Mouse (Mus musculus): Measurements from ENCODE around the gene Thumpd1. TPM values are rescaled to one million over a fixed set of nuclear protein-coding genes. Genes with fewer than 3 reads are reported as not detected.

Gene Thumpd1
- polyA plus RNA-seq, 2 experiments = 43.6 to 76.5 TPM

DNA sequence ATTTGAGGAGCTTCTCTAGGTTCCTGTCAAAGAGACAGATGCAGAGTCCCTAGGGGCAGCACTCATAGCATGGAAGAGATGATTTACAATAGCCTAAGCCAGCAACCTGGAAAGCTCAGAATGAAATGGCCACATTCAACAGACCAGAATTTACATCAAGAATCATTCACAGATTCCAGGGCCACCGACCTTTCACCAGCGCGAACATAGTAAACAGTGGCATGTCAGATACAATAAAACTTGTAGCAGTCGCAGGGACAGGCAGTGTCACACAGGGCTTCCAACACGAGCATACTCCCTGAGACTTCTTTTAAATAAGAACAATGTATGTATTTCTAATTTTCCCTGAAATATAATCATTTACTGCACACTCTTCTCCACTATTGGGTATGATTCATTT is 50.2 kb downstream of the Thumpd1 start:
- Histone ChIP-seq H3K9me3 (ENCODE audit: control insufficient read depth, low read length) (no peaks in the 10 kb centered on the region), H3K4me3 (replicated peaks; ENCODE audit: low read length) (no peak overlapping the region), H3K4me2 (replicated peaks; ENCODE audit: low read depth, low read length, severe bottlenecking) (no peak overlapping the region), H3K9ac (ENCODE audit: low read depth, low read length, severe bottlenecking) (no peak overlapping the region), H3K27ac (replicated peaks; ENCODE audit: low read depth, low read length) (no peak overlapping the region), H3K4me1 (ENCODE audit: control insufficient read depth, insufficient read depth, low read length) (no peaks in the 10 kb centered on the region), H3K27me3 (ENCODE audit: control insufficient read depth, insufficient read depth, low read length) (no peaks in the 10 kb centered on the region), H3K36me3 (ENCODE audit: control insufficient read depth, insufficient read depth, low read length) (no peaks in the 10 kb centered on the region)
- DNase-seq (ENCODE audit: low spot score) (no peak), ATAC-seq (ENCODE audit: low FRiP score, low read depth) (no peak)
- 72% methylated on average over 5 of the region's 5 CpGs for WGBS
- no peak for TF ChIP-seq POLR2A (IDR thresholded peaks at IDR 0.05; ENCODE audit: borderline replicate concordance, extremely low read depth, insufficient read depth, insufficient read length)

DNA sequence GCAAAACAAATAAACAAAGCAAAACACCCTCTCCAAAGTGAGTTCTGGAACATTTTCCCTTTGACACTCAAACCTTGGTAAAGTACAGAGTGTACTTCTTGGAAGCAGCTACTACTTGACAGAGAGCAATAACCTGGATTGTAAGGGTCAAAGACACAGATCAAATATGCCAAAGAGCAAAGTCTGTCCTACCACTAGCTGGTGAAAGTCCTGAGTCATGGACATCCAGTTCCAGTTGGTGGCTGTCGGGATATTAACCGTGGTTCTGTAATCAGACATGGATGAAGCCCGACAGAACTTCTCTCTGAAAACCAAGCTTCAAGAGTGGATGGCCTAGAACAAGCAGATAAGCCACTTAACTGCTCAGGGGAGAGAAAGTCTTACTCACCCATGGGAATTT is 52.7 kb downstream of the Thumpd1 start:
- Histone ChIP-seq H3K27me3 (ENCODE audit: control insufficient read depth, insufficient read depth, low read length) (no peaks in the 10 kb centered on the region), H3K9ac (ENCODE audit: low read depth, low read length, severe bottlenecking) (no peak overlapping the region), H3K4me2 (replicated peaks; ENCODE audit: low read depth, low read length, severe bottlenecking) (no peak overlapping the region), H3K9me3 (ENCODE audit: control insufficient read depth, low read length) (no peaks in the 10 kb centered on the region), H3K4me3 (replicated peaks; ENCODE audit: low read length) (no peak overlapping the region), H3K27ac (replicated peaks; ENCODE audit: low read depth, low read length) (no peak overlapping the region), H3K36me3 (ENCODE audit: control insufficient read depth, insufficient read depth, low read length) (no peaks in the 10 kb centered on the region), H3K4me1 (ENCODE audit: control insufficient read depth, insufficient read depth, low read length) (no peaks in the 10 kb centered on the region)
- ATAC-seq (ENCODE audit: low FRiP score, low read depth) (no peak), DNase-seq (ENCODE audit: low spot score) (no peak)
- TF ChIP-seq POLR2A (IDR thresholded peaks at IDR 0.05; ENCODE audit: borderline replicate concordance, extremely low read depth, insufficient read depth, insufficient read length) = no peak
- 81% methylated on average over 3 of the region's 3 CpGs for WGBS

Other genes starting within 250 kb of the Thumpd1 start
- not detected in 2 replicates for gene Umod, start 241.5 kb downstream of the Thumpd1 start, polyA plus RNA-seq (2012; rRNA removed)
- gene Umod, start 241.5 kb downstream of the Thumpd1 start, polyA plus RNA-seq (2014; fragmentation: Nextera tagmentation; extraction: Ambion mirVana) = not detected in 2 replicates
- gene Acsm5, start 201.3 kb downstream of the Thumpd1 start, polyA plus RNA-seq (2012; rRNA removed) = not detected in 2 replicates
- not detected in 2 replicates for gene Acsm5, start 201.3 kb downstream of the Thumpd1 start, polyA plus RNA-seq (2014; fragmentation: Nextera tagmentation; extraction: Ambion mirVana)
- gene Pdilt, start 197.3 kb downstream of the Thumpd1 start, polyA plus RNA-seq (2012; rRNA removed) = not detected in 2 replicates
- not detected in 2 replicates for gene Pdilt, start 197.3 kb downstream of the Thumpd1 start, polyA plus RNA-seq (2014; fragmentation: Nextera tagmentation; extraction: Ambion mirVana)
- not detected in 2 replicates for gene Acsm2, start 166.5 kb downstream of the Thumpd1 start, polyA plus RNA-seq (2012; rRNA removed)
- gene Acsm2, start 166.5 kb downstream of the Thumpd1 start, polyA plus RNA-seq (2014; fragmentation: Nextera tagmentation; extraction: Ambion mirVana) = not detected in 2 replicates
- 0.03 TPM in 1 of 2 replicates, not detected in the other for gene Acsm1, start 113.8 kb downstream of the Thumpd1 start, polyA plus RNA-seq (2012; rRNA removed)
- not detected in 2 replicates for gene Acsm1, start 113.8 kb downstream of the Thumpd1 start, polyA plus RNA-seq (2014; fragmentation: Nextera tagmentation; extraction: Ambion mirVana)
- not detected in 2 replicates for gene Acsm4, start 30.8 kb downstream of the Thumpd1 start, polyA plus RNA-seq (2012; rRNA removed)
- not detected in 2 replicates for gene Acsm4, start 30.8 kb downstream of the Thumpd1 start, polyA plus RNA-seq (2014; fragmentation: Nextera tagmentation; extraction: Ambion mirVana)
- 1.1 and 1.6 TPM in 2 replicates for gene Acsm3, start 40.1 kb upstream of the Thumpd1 start, polyA plus RNA-seq (2012; rRNA removed)
- gene Acsm3, start 40.1 kb upstream of the Thumpd1 start, polyA plus RNA-seq (2014; fragmentation: Nextera tagmentation; extraction: Ambion mirVana) = 0.28 and 0.32 TPM in 2 replicates
- 33.1 and 44.4 TPM in 2 replicates for gene Rexo5, start 73.2 kb upstream of the Thumpd1 start, polyA plus RNA-seq (2012; rRNA removed)
- 19.5 and 21.2 TPM in 2 replicates for gene Rexo5, start 73.2 kb upstream of the Thumpd1 start, polyA plus RNA-seq (2014; fragmentation: Nextera tagmentation; extraction: Ambion mirVana)
- 14.0 TPM in 2 replicates for gene Eri2, start 73.3 kb upstream of the Thumpd1 start, polyA plus RNA-seq (2012; rRNA removed)
- 21.5 and 25.7 TPM in 2 replicates for gene Eri2, start 73.3 kb upstream of the Thumpd1 start, polyA plus RNA-seq (2014; fragmentation: Nextera tagmentation; extraction: Ambion mirVana)
- 3.1 and 5.2 TPM in 2 replicates for gene Lyrm1, start 175.1 kb upstream of the Thumpd1 start, polyA plus RNA-seq (2012; rRNA removed)
- gene Lyrm1, start 175.1 kb upstream of the Thumpd1 start, polyA plus RNA-seq (2014; fragmentation: Nextera tagmentation; extraction: Ambion mirVana) = 8.9 and 9.5 TPM in 2 replicates
- 6.6 and 7.8 TPM in 2 replicates for gene Dcun1d3, start 175.5 kb upstream of the Thumpd1 start, polyA plus RNA-seq (2012; rRNA removed)
- 7.5 and 10.2 TPM in 2 replicates for gene Dcun1d3, start 175.5 kb upstream of the Thumpd1 start, polyA plus RNA-seq (2014; fragmentation: Nextera tagmentation; extraction: Ambion mirVana)

Data from limb, embryonic 14.5 days (tissue).